Mouse (Mus musculus): ENCODE results near the gene Rpa1.

The Rpa1 gene

DNA sequence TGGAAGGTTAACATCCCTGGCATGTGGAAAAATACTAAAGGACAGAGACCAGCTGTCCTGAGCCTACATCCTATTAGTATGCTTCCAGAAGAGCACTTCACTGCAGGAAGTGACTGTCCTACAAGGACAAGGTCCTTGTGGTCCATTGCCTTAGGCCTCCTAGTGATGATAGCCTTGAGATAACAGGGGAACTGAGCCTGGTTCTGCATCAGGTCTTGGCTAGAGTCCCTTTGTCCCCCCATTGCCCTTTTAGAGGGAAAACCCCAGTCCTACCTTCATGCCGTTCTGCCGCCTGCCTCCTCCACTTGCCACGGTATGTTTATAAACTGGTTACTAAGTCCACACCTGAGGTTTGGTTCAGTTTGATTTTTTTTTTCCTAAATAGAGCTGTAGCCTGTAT, 85.9 kb downstream of the Rpa1 start:
- no peak for DNase-seq (ENCODE audit: low spot score)

DNA sequence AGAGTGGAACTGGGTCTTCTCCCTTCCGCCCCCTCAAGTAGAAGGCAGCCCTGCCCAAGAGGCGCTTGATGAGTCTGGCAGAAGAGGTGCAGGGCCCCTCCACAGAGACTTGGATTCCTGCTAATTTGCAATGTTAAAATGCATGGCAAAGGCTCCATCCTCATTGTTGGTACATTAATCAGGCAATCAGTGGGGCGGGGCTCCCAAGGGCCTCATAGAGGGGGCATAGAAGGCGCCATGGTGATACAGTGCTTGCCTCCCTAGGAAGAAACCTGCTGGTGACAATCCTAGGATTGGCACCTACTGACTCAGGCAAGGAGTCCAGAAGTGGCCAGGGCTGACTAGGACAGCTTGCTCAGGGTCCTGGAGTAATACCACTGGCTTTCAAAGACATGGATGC, 86.4 kb downstream of the Rpa1 start:
- no peak for DNase-seq (ENCODE audit: low spot score)

DNA sequence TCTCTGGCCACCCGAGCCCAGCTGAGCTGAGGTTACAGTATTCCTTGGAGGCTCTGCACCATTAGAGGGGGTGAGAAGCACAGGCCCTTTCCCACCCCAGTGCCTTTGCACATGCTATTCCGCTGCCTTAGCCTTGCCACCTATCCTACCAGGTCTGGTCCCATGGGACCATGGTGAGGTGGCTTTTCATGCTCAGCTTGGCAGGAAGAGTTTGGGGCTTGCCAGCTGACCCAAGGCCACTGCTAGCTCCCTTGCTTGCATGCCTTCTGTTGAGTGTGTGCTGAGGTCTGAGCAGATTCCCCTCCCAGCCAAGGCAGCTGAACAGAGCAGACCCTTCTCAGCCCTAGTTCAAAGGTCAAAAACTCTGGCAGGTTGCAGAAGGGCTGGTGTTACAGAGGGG, 87.1 kb downstream of the Rpa1 start:
- DNase-seq (ENCODE audit: low spot score): no peak

DNA sequence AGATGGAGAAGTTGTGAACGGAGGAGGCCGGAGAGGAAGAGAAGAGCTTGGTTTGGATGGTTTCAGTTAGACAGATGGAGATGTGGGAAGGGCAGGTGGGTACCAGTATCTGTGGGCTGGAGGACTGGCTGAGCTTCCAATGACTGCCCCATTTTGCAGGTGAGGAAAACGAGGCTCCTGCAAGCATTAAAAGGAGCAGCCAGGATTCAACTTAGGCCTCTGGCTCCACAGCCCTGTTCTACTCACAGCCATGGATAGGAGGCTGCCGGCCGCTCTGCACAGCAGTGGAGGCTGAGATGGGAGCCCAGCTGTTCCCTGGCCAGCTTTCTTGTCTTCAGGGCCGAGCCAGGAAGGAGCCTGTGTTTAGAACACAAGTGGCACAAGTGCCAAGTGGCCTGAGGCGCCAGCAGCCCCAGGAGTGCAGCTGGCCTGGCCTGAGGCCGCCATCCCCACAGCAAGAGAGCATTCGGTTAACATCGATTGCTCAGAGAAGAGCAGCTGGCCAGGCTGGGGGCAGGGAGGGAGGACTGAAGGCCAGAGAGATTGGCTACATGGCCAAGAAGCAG, 88.0 kb downstream of the Rpa1 start:
- peak; percentile 60 for DNase-seq (ENCODE audit: low spot score)

DNA sequence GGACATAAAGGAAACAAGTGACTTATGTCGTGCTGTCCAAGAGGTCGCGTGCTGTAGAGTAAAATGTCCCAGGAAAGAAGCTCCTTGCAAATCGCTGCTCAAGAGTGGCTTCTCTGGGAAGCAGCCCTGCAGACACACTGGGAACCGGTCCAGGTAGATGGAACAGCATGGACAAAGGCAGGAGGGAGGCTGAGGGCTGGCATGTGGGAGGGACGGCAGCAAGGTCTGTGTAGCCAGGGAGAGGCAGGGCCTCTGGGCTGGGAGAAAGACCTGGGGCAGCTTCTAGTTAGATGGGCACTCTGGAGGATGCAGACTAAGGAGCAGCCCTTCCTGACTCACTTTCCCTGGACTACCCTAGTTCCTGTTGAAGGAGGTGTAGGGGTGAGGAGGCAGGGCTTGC, 88.7 kb downstream of the Rpa1 start:
- peak; percentile 69 for DNase-seq (ENCODE audit: low spot score)

DNA sequence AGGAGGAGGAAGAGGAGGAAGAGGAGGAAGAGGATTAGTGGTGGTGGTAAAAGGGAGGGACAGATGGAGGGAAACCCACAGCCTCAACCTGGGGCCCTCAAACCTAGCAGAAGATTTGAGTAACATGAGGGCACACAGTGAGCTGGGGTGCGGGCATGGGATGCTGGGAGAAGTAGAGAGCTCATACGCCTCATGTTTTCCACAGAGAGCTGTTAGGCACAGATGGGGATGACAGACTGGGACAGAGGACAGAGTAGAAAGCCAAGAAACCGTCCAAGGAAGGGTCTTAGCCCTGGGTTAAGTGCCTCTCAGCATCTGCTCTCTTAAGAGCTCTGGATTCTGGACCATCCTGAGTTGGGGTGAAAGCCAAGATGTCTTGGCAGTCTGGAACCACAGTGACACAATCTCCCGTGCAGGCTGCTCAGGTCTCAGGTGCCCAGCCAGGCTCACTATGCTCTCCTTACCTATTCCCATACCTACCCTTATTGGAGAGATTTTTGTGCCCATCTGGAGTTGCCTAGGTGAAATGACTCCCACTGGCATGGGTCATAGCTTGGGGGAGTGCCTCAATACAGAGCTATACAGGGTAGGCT, 91.0 kb downstream of the Rpa1 start:
- DNase-seq (ENCODE audit: low spot score): no peak

DNA sequence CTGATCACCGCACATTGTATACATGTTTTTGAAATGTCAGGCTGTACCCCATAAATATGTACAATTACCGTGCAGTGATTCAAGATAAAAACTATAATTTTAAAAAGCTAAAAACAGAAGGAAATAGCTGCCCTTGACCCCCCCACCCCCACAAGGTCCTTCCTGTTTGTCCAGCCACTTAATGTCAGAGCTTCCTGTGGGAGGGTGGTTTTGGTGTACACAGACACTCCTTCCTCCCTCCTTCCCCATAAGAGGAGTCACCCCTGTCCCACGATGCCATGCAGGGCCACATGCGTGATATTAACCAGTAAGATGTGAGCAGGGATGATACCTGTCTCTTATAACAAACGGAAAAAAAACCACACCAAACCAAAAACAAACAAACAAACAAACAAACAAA, 92.8 kb downstream of the Rpa1 start:
- no peak for DNase-seq (ENCODE audit: low spot score)

GRCm38 (mm10) chr11:75254252-75254912, 93.7 kb downstream of the Rpa1 start:
- peak; percentile 58 for DNase-seq (ENCODE audit: low spot score)

DNA sequence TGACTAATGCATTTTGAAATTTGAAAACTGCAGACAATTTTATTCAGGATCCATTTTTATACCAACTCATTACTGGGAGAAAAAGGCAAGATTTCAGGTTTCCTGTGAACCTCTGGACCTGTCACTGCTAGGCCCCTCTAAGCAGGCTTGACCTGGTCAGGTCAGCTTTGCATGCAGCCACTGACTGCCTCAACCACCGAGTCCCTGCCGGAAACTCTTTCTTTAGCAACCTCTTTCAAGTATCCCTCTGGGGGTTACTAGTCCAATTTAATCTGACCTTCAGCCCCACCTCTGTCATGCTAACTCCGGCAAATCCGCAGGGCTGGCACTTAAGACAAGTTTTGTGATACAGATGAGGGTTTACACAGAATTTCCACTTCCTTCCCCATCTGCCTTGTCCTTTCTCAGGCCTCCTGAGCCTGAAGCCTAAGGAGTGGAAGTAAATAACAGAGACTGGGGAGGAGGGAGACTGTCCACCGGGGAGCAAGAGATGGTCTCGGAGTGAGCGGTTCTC, 96.5 kb downstream of the Rpa1 start:
- DNase-seq (ENCODE audit: low spot score): no peak

- DNase-seq (ENCODE audit: low spot score): peak; percentile 66
Observed at GRCm38 (mm10) chr11:75251006-75251512, 97.1 kb downstream of the Rpa1 start.

DNA sequence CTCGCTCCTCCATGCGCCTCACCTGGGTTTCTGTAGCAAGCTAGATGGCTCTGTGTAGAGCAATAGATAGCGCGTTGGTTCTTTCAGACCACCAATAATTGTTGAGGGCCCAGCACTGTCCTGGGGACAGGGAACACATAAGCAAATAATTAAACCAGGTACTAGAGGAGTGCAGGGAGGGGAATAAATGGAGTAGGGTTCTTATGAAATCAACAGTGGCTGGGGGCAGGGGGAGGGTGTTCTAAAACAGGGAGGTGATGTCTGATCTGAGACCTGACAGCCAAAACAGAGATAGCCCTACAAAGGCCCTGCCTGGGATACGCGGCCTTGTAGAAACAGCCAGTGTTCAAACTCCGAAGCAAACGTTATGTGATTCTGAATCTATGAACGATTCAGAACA, 98.5 kb downstream of the Rpa1 start:
- no peak for DNase-seq (ENCODE audit: low spot score)
